Mouse (Mus musculus): ENCODE data around the gene Tlr12.

Gene Tlr12

GRCm38 (mm10) chr4:128637250-128637649 is 18.8 kb upstream of the Tlr12 start:
- ChIA-PET POLR2A (interaction anchor here in 1 of 4 experiments (0.6 to 1.2 kb wide), 2 partner anchors 9 to 76 kb away, joined by 3 read pairs; no protein-coding TSS in a partner anchor), CTCF (interaction anchor here in 2 of 4 experiments (0.5 to 1.6 kb wide), 4 partner anchors 23 to 253 kb away, joined by 3 to 4 read pairs (median 3); no protein-coding TSS in a partner anchor)

DNA sequence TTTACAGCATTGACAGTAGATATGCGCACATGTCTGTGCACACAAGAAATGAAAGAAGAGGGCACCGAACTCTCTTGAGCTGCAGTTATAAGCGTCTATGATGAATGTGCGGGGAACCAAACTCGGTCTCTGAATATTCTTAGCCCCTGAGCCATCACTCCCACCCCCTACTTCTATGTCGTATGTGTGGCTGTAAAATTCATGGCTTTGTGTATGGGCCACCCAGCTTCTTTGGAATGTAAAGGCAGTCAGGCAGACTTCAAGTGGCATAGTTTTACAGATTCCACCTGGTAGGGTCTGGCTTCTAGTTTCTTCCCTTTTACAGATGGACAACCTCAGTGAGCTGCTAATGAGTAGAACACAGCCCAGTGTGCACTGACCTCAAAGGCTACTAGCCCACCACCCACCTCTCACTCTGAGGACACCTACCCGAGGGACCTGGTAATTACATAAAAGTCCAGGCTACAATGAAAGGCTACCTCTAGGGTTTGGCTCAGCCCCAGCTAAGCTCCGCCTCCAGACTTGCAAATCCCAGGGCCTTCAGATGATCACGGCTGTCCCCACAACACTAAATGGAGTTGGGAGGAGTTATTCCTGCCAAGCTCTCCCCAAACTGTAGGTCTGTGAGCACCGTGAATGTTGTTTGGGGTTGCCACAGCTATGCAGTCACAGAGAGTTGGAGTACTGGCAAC is 17.6 kb upstream of the Tlr12 start:
- POLR2A ChIA-PET, result interaction anchor here in 3 of 4 experiments (0.6 to 1.6 kb wide), 9 partner anchors 14 to 422 kb away, joined by 3 to 8 read pairs (median 3); partner anchors contain the start of genes Rnf19b (in 1 of the 3) and Tlr12 (in 1 of the 3)
- CTCF ChIA-PET, result interaction anchor here (0.6 to 1.5 kb wide), 5 partner anchors 11 to 273 kb away, joined by 3 to 5 read pairs (median 4); partner anchors contain the start of gene Zscan20 (in 1 of the 4)

DNA sequence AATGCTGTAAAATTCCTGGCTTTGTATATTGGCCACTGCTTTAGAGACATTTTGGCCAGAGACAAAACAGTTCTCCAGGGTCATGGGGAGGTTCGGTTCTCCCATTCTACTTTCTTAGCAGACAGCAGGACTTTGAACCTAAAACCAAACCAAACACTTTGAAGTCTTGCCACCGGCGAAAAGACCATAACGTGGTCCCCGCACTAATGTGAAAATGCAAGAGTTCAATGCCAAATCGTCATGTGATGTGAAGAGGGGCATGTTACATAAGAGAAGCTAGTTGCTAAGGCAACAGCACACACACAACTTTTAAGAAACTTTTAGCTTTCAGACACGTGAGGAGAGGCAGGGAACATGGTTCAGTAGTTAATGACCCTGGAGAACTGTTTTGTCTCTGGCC is 17.0 kb upstream of the Tlr12 start:
- ChIA-PET CTCF (interaction anchor here (0.5 to 1.5 kb wide), 5 partner anchors 12 to 207 kb away, joined by 3 to 5 read pairs (median 4); partner anchors contain the start of gene Zscan20 (in 1 of the 4)), POLR2A (interaction anchor here in 2 of 4 experiments (0.6 to 1.6 kb wide), 7 partner anchors 13 to 103 kb away, joined by 3 to 8 read pairs (median 3); partner anchors contain the start of gene Tlr12 (in 1 of the 2))

DNA sequence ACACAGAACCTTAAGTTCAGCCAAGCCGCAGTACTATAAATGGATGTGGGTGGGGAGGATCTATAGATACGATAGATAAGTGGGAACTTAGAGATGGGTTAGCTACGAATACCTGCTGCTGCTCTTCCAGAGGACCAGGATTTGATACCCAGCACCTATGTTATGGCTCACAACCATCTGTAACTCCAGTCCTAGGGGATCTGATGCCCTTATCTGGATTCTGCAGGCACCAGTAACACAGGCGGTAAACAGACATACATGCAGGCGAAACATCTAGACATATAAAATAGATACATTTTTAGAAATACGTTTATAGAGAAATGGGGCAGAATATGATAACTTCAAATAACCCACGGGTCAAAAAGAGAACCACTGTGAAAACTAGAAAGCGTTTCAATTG is 2.7 kb upstream of the Tlr12 start:
- CTCF ChIA-PET, result no interaction called here
- POLR2A ChIA-PET, result no interaction called here

DNA sequence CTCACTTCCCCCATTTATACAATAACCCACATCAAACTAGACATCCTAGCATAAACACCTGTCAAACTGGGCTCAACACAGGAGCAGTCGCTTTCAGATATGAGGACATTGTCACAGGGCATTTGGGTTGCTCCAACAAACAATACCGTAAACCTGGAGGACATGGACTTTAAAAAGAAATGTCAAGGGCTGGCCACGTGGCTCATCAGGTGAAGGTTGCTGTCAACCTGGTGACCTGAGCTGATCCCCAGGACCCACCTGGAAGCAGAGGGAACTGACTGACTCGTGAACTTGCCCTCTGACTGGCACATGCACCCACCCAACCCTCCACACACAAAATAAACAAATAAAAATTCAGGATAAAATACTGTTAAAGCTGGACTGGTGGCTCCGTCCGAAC is 2.2 kb upstream of the Tlr12 start:
- CTCF ChIA-PET, result interaction anchor here in 1 of 4 experiments (1.1 kb wide), 1 partner anchor 90 kb away, joined by 4 read pairs; no protein-coding TSS in a partner anchor
- POLR2A ChIA-PET, result no interaction called here

DNA sequence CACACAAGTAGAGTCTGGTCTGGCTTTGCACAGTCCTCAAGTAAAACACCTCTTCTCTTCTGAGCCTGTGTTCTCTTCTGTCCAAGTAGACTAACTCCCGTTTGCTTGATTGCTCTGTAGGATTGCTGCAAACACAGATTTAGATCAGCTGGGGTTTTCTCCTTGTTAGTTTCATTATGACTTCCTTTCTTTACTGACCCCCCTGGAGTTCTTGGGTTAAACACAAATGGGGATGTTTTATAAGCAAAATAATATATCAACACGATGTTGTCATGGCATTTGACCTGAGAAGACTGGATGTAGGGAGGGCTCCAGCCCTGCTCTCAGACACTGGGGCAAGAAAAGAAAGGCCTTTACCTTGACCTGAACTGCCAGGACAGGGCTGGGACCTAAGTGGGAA is 544 bp upstream of the Tlr12 start:
- POLR2A ChIA-PET, result no interaction called here
- CTCF ChIA-PET, result no interaction called here

- ChIA-PET POLR2A (interaction anchor here in 1 of 4 experiments (0.7 to 2.5 kb wide), 6 partner anchors 16 to 440 kb away, joined by 3 to 9 read pairs (median 4); partner anchors contain the start of gene Rnf19b), CTCF (interaction anchor here (0.6 to 2.6 kb wide), 10 partner anchors 89 to 241 kb away, joined by 3 to 13 read pairs (median 3); no protein-coding TSS in a partner anchor)
These were observed 877 bp downstream of the Tlr12 start for GRCm38 (mm10) chr4:128617363-128618120.

DNA sequence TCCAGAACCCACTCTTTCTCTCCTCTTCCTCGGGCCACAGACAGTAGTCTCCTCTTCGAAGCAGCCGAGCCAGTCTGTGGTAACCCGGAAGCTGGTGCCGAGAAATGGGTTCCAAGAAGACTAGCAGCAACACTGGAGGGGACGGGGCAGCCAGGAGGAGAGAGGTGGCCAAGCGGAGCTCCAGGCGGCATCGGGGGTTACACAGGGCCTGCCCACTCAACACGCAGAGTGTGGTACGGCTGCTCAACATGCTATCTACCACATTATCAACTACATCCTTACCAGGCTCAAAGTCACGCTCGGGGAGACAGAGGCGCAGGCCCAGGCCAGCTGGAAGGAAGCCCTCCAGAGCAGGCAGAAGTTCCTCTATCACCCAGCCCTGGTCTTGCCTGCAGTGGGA is 2.7 kb downstream of the Tlr12 start:
- POLR2A ChIA-PET, result interaction anchor here in 1 of 4 experiments (0.5 to 1.9 kb wide), 2 partner anchors 67 to 442 kb away, joined by 3 to 9 read pairs; partner anchors contain the start of gene Rnf19b
- CTCF ChIA-PET, result interaction anchor here in 2 of 4 experiments (1.5 to 2.6 kb wide), 2 partner anchors 95 to 159 kb away, joined by 3 to 13 read pairs; no protein-coding TSS in a partner anchor

- POLR2A ChIA-PET, result interaction anchor here in 2 of 4 experiments (0.6 to 1.9 kb wide), 6 partner anchors 23 to 121 kb away, joined by 3 to 4 read pairs (median 3); no protein-coding TSS in a partner anchor
- CTCF ChIA-PET, result interaction anchor here in 3 of 4 experiments (0.6 to 2.2 kb wide), 14 partner anchors 9 to 500 kb away, joined by 3 to 24 read pairs (median 3); no protein-coding TSS in a partner anchor
These were observed 5.1 kb downstream of the Tlr12 start for GRCm38 (mm10) chr4:128613326-128613725.

GRCm38 (mm10) chr4:128611726-128612125 is 6.7 kb downstream of the Tlr12 start:
- ChIA-PET CTCF (interaction anchor here (0.5 to 2.2 kb wide), 7 partner anchors 13 to 1177 kb away, joined by 3 to 24 read pairs (median 3); no protein-coding TSS in a partner anchor), POLR2A (interaction anchor here in 1 of 4 experiments (1.2 kb wide), 1 partner anchor 446 kb away, joined by 3 read pairs; no protein-coding TSS in a partner anchor)

DNA sequence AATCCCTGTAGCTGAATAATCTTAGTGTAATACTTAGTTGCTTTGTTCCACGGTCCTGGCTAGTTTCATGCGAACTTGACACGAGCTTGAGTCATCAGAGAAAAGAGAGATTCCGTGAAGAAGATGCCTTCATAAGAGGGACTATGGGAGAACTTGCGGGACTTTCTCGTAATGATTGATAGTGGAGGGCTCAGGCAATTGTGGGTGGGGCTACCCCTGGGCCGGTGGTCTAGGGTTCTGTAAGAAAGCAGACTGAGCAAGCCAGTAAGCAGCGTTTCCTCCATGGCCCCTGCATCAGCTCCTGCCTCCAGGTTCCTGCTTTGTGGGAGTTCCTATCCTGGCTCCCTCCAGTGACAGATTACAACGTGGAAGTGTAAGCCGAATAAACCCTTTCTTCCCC is 7.7 kb downstream of the Tlr12 start:
- ChIA-PET CTCF (interaction anchor here in 2 of 4 experiments (0.6 to 1.1 kb wide), 4 partner anchors 25 to 164 kb away, joined by 3 to 6 read pairs (median 4); no protein-coding TSS in a partner anchor), POLR2A (interaction anchor here in 3 of 4 experiments (0.6 to 1.2 kb wide), 14 partner anchors 12 to 620 kb away, joined by 3 to 5 read pairs (median 3); no protein-coding TSS in a partner anchor)

DNA sequence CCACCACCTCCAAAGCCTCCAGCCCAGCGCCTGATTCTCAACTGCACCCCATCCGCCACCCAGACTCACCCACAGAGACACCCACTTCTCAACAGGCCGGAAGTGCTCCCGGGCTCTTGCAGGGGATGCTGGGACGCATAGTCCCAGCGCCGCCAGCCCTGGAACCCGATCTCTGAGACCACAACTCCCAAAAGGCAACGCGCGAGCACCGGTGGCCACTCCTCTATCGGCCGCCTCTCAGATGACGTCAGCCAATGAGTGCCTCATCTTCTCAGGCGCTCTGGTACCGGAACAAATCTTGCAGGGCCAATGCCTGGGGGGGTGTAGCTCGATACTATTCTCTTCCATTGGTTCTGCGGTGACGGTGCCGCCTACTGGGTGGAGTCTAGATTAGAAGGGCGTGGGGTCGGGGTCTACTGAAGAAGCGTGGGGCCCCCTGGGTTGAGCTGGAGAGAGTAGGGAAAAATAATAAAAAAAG is 8.5 kb downstream of the Tlr12 start, which contains the start of gene Zscan20:
Gene Zscan20 (minus strand): TSS at position 174 of the 478 bp plus-strand sequence.
- CTCF ChIA-PET, result interaction anchor here in 3 of 4 experiments (0.6 to 1.0 kb wide), 6 partner anchors 26 to 165 kb away, joined by 3 to 6 read pairs (median 4); no protein-coding TSS in a partner anchor
- POLR2A ChIA-PET, result interaction anchor here in 2 of 4 experiments (0.6 to 1.1 kb wide), 13 partner anchors 12 to 619 kb away, joined by 3 to 5 read pairs (median 3); partner anchors contain the start of genes S100pbp (in 1 of the 2) and Yars (in 1 of the 2)

GRCm38 (mm10) chr4:128609276-128609924 is 9.0 kb downstream of the Tlr12 start:
- POLR2A ChIA-PET, result interaction anchor here in 2 of 4 experiments (1.0 to 1.2 kb wide), 9 partner anchors 13 to 580 kb away, joined by 3 to 5 read pairs (median 3); partner anchors contain the start of genes S100pbp (in 1 of the 2) and Yars (in 1 of the 2)

DNA sequence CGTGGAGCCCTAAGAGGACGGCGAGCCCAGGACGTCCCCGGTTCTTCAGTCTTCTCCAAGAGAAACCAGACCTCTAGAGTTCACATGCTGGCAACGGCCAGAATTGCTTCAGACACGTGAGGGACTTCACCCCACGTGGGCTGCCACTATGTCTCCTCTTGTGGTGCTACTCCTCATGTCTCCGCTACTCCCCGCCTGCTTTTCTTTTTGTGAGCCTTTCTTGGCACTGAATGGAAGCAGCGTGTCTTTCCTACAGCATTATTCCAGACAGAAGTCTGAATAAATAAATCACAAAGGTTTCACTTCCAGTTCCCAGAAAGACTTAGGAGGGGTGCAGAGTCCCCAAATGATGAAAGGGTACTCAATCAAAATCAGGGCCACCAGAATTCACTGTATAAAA is 10.8 kb downstream of the Tlr12 start:
- CTCF ChIA-PET, result interaction anchor here in 2 of 4 experiments (0.6 to 0.8 kb wide), 2 partner anchors 29 to 1134 kb away, joined by 3 read pairs; partner anchors contain the start of gene Khdrbs1 (in 1 of the 2)
- POLR2A ChIA-PET, result interaction anchor here in 1 of 4 experiments (0.5 to 1.0 kb wide), 2 partner anchors 9 to 20 kb away, joined by 3 read pairs; no protein-coding TSS in a partner anchor

More at GRCm38 (mm10) chr4:128609276-128609924, 9.0 kb downstream of the Tlr12 start:
- CTCF ChIA-PET, result interaction anchor here in 3 of 4 experiments (0.6 to 1.1 kb wide), 7 partner anchors 27 to 165 kb away, joined by 3 to 6 read pairs (median 4); no protein-coding TSS in a partner anchor

DNA sequence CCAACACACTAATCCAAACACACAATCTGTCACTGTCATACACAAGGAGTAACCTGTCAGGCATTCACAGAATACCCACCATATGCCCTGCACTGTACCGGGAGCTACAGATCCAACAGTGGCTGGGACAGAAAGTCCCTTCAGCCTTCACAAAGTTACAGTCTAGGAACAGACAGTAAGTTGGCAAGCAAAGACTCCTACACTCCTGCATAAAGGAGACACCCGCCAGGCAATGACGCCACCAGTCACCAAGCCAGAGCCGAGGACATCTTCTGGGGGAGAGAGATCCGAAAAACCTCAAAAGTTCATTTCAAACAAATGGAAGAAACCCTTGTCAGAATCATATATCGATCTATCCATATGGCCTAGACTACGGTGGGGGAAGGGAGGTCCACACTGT is 11.8 kb downstream of the Tlr12 start:
- ChIA-PET POLR2A (no interaction called here), CTCF (interaction anchor here in 2 of 4 experiments (0.8 to 1.5 kb wide), 2 partner anchors 28 to 104 kb away, joined by 3 read pairs; no protein-coding TSS in a partner anchor)

DNA sequence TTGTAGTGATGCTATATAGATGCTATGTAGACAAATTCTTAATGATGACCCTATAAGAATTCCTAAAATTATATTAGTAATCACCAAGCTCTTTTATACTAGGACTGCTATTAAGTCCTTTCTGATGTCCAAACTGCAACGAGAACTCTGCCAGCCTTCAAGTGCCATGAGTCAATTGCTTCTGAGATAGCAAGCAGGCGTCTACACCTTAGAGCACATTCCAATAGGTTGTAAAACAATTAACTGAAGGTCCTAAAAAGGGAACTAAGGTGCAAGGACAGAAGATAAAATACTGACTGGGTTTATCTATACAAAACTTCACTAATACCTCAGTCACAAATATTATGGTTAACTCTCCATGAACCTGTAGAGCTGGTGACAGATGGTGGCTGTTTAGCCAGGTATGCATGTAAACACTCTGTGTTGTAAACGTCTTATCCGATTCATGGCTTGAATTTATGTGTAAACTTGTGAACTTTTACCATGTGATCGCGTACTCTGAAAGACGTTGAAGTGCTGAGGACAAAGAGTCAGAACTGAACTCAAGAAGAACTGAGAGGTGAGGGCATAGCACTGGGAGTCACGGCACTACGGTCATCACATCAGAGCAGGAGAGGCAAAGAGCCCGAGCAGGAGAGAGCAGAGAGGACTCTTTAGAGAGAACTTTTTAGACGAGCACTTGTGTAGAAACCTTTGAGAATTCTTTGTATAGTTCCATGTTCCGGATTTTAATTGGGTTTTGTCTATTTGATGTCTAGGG is 20.4 kb downstream of the Tlr12 start:
- ChIA-PET POLR2A (interaction anchor here in 2 of 4 experiments (0.6 to 1.5 kb wide), 4 partner anchors 9 to 336 kb away, joined by 3 read pairs; no protein-coding TSS in a partner anchor), CTCF (interaction anchor here in 1 of 4 experiments (0.6 kb wide), 1 partner anchor 1006 kb away, joined by 13 read pairs; no protein-coding TSS in a partner anchor)
